Mouse (Mus musculus): ENCODE data around the gene Fam187a.

GRCm38 (mm10) chr11:102835549-102835948, 49.4 kb upstream of the Fam187a start, which contains the start of gene Higd1b:
- TF ChIP-seq POLR2A (IDR thresholded peaks at IDR 0.05; ENCODE audit: insufficient read depth, low read length) (no peak), CTCF (IDR thresholded peaks at IDR 0.05; ENCODE audit: low read depth, low read length) (no peak)

Data from ES-Bruce4 (cell line).